Mouse (Mus musculus) MEL (cell line): ENCODE measurements around the gene Trappc12. TPM values are rescaled to one million over a fixed set of nuclear protein-coding genes. Genes with fewer than 3 reads are reported as not detected.

Experiments
- DNase-seq: peaks from one replicate; pipeline ENCODE4 v3.0.0; 2011; ENCODE audit warnings: low read depth, low spot score
- H3K27ac ChIP-seq: 2 replicates; pipeline ENCODE4 v1.5.1; 2012; ENCODE audit warnings: low read depth, mild to moderate bottlenecking, control low read depth, low read length, moderate library complexity; ENCODE audit not compliant: control insufficient read depth
- H3K27me3 ChIP-seq, 2 experiments: fragments of 150-350 bp in 1 of 2; sonication (generic) in 1 of 2; 2 replicates each; pipeline ENCODE4 v1.6.1; 2012; ENCODE audit warnings: low read length in 2 of 2, mild to moderate bottlenecking in 2 of 2, improper control_type of control experiment in 1 of 2, moderate library complexity in 1 of 2; ENCODE audit not compliant: insufficient read depth in 2 of 2, control insufficient read depth in 1 of 2
- H3K36me3 ChIP-seq, 2 experiments: 2 replicates each; pipeline ENCODE4 v1.6.1; 2012 to 2014; ENCODE audit warnings: low read length in 2 of 2, improper control_type of control experiment in 1 of 2, inconsistent platforms in 1 of 2, mild to moderate bottlenecking in 1 of 2; ENCODE audit not compliant: insufficient read depth in 2 of 2, control insufficient read depth in 1 of 2
- H3K4me1 ChIP-seq, 2 experiments: fragments of 150-350 bp in 1 of 2; sonication (generic) in 1 of 2; 2 replicates each; pipeline ENCODE4 v1.6.1; 2012; ENCODE audit warnings: low read length in 2 of 2, improper control_type of control experiment in 1 of 2, mild to moderate bottlenecking in 1 of 2; ENCODE audit not compliant: insufficient read depth in 2 of 2, control insufficient read depth in 1 of 2
- H3K4me3 ChIP-seq, 2 experiments: fragments of 150-350 bp in 1 of 2; sonication (generic) in 1 of 2; 2 replicates each; pipeline ENCODE4 v1.5.1; 2012; ENCODE audit warnings: low read depth in 2 of 2, low read length in 2 of 2, mild to moderate bottlenecking in 2 of 2, moderate library complexity in 2 of 2, control low read depth in 1 of 2, improper control_type of control experiment in 1 of 2; ENCODE audit not compliant: control insufficient read depth in 1 of 2, insufficient read depth in 1 of 2
- H3K79me2 ChIP-seq: 2 replicates; pipeline ENCODE4 v1.6.1; 2012; ENCODE audit warnings: mild to moderate bottlenecking, low read length, moderate library complexity; ENCODE audit not compliant: control insufficient read depth, poor library complexity, insufficient read depth
- H3K9ac ChIP-seq: 2 replicates; pipeline ENCODE4 v1.6.1; 2012; ENCODE audit warnings: low read depth, mild to moderate bottlenecking, control low read depth, low read length, moderate library complexity; ENCODE audit not compliant: control insufficient read depth, poor library complexity, severe bottlenecking
- H3K9me3 ChIP-seq: fragments of 150-350 bp; sonication (generic); replicated peaks from 2 replicates; pipeline ENCODE4 v1.6.1; 2012; ENCODE audit warnings: mild to moderate bottlenecking, low read length, improper control_type of control experiment, moderate library complexity; ENCODE audit not compliant: insufficient read depth
- BHLHE40 ChIP-seq: IDR thresholded peaks from 2 replicates; pipeline ENCODE4 v1.6.1; 2012; ENCODE audit warnings: low read depth, mild to moderate bottlenecking, inconsistent platforms, low read length, improper control_type of control experiment, borderline replicate concordance
- CHD1 ChIP-seq: IDR thresholded peaks from 2 replicates; pipeline ENCODE4 v1.6.1; 2012; ENCODE audit warnings: low read depth, mild to moderate bottlenecking, inconsistent platforms, low read length, improper control_type of control experiment
- CHD2 ChIP-seq: IDR thresholded peaks from 2 replicates; pipeline ENCODE4 v1.6.1; 2011; ENCODE audit warnings: low read length, improper control_type of control experiment
- CTCF ChIP-seq, 3 experiments: IDR thresholded peaks in 2 of 3; conservative IDR thresholded peaks in 1 of 3; 2 replicates each; pipeline ENCODE4 v1.5.1; 2011 to 2012; ENCODE audit warnings: low read length in 3 of 3, low read depth in 2 of 3, mild to moderate bottlenecking in 2 of 3, improper control_type of control experiment in 1 of 3, inconsistent platforms in 1 of 3, mixed read lengths in 1 of 3, moderate library complexity in 1 of 3; ENCODE audit not compliant: control insufficient read depth in 1 of 3, insufficient read depth in 1 of 3, poor library complexity in 1 of 3, severe bottlenecking in 1 of 3
- E2F4 ChIP-seq: IDR thresholded peaks from 2 replicates; pipeline ENCODE4 v1.6.1; 2011; ENCODE audit warnings: low read depth, low read length, improper control_type of control experiment, borderline replicate concordance
- ELF1 ChIP-seq: IDR thresholded peaks from 2 replicates; pipeline ENCODE4 v1.6.1; 2014; ENCODE audit warnings: low read depth, mild to moderate bottlenecking, inconsistent platforms, low read length, improper control_type of control experiment, moderate library complexity
- ETS1 ChIP-seq: IDR thresholded peaks from 2 replicates; pipeline ENCODE4 v1.6.1; 2012; ENCODE audit warnings: low read depth, mild to moderate bottlenecking, inconsistent platforms, low read length, improper control_type of control experiment, moderate library complexity
- GABPA ChIP-seq: IDR thresholded peaks from 2 replicates; pipeline ENCODE4 v1.6.1; 2012; ENCODE audit warnings: low read depth, mild to moderate bottlenecking, inconsistent platforms, low read length, improper control_type of control experiment, moderate library complexity
- GATA1 ChIP-seq: IDR thresholded peaks from 2 replicates; pipeline ENCODE4 v1.6.1; 2011; ENCODE audit warnings: low read depth, low read length, improper control_type of control experiment
- HCFC1 ChIP-seq: IDR thresholded peaks from 2 replicates; pipeline ENCODE4 v1.6.1; 2012; ENCODE audit warnings: low read depth, mild to moderate bottlenecking, inconsistent platforms, low read length, improper control_type of control experiment, moderate library complexity
- JUND ChIP-seq: IDR thresholded peaks from 2 replicates; pipeline ENCODE4 v1.6.1; 2011; ENCODE audit warnings: low read depth, mild to moderate bottlenecking, improper control_type of control experiment, low read length
- KAT2A ChIP-seq: conservative IDR thresholded peaks from 2 replicates; pipeline ENCODE4 v1.6.1; 2012; ENCODE audit warnings: low read depth, low read length, improper control_type of control experiment, inconsistent platforms
- MAFK ChIP-seq: IDR thresholded peaks from 2 replicates; pipeline ENCODE4 v1.6.1; 2011; ENCODE audit warnings: low read depth, mild to moderate bottlenecking, low read length, improper control_type of control experiment, borderline replicate concordance
- MEF2A ChIP-seq: IDR thresholded peaks from 2 replicates; pipeline ENCODE4 v1.6.1; 2014; ENCODE audit warnings: low read depth, mild to moderate bottlenecking, inconsistent platforms, low read length, improper control_type of control experiment; ENCODE audit not compliant: poor library complexity, insufficient replicate concordance, severe bottlenecking; ENCODE audit errors: extremely low read depth
- MYB ChIP-seq: IDR thresholded peaks from 2 replicates; pipeline ENCODE4 v1.6.1; 2011; ENCODE audit warnings: mild to moderate bottlenecking, low read depth, low read length, improper control_type of control experiment
- NELFE ChIP-seq: IDR thresholded peaks from 2 replicates; pipeline ENCODE4 v1.6.1; 2011; ENCODE audit warnings: low read depth, low read length, improper control_type of control experiment
- NRF1 ChIP-seq: IDR thresholded peaks from 2 replicates; pipeline ENCODE4 v1.6.1; 2014; ENCODE audit warnings: low read depth, mild to moderate bottlenecking, inconsistent platforms, low read length, improper control_type of control experiment, moderate library complexity; ENCODE audit not compliant: poor library complexity, insufficient read depth, severe bottlenecking
- POLR2AphosphoS2 ChIP-seq: IDR thresholded peaks from 2 replicates; pipeline ENCODE4 v1.6.1; 2011; ENCODE audit warnings: low read length, improper control_type of control experiment
- POLR2AphosphoS5 ChIP-seq: IDR thresholded peaks from 2 replicates; pipeline ENCODE4 v1.6.1; 2012; ENCODE audit warnings: low read depth, borderline replicate concordance, mild to moderate bottlenecking, inconsistent platforms, low read length, moderate library complexity, mixed read lengths
- RAD21 ChIP-seq: IDR thresholded peaks from 2 replicates; pipeline ENCODE4 v1.6.1; 2011; ENCODE audit warnings: mild to moderate bottlenecking, low read depth, low read length, improper control_type of control experiment
- SMC3 ChIP-seq: IDR thresholded peaks from 2 replicates; pipeline ENCODE4 v1.6.1; 2011; ENCODE audit warnings: low read depth, low read length, improper control_type of control experiment
- TAL1 ChIP-seq: IDR thresholded peaks from 2 replicates; pipeline ENCODE4 v1.6.1; 2012; ENCODE audit warnings: mild to moderate bottlenecking, inconsistent platforms, low read length, moderate library complexity, mixed read lengths
- TBP ChIP-seq: IDR thresholded peaks from 2 replicates; pipeline ENCODE4 v1.8.0; 2011; ENCODE audit warnings: low read depth, low read length, improper control_type of control experiment
- TCF12 ChIP-seq: IDR thresholded peaks from 2 replicates; pipeline ENCODE4 v1.6.1; 2014; ENCODE audit warnings: low read depth, mild to moderate bottlenecking, inconsistent platforms, low read length, improper control_type of control experiment, moderate library complexity
- UBTF ChIP-seq: IDR thresholded peaks from 2 replicates; pipeline ENCODE4 v1.6.1; 2012; ENCODE audit warnings: low read depth, mild to moderate bottlenecking, inconsistent platforms, low read length, improper control_type of control experiment, moderate library complexity, borderline replicate concordance; ENCODE audit not compliant: insufficient read depth
- USF2 ChIP-seq, 2 experiments: IDR thresholded peaks; 2 replicates each; pipeline ENCODE4 v1.6.1; 2011 to 2012; ENCODE audit warnings: improper control_type of control experiment in 2 of 2, low read length in 2 of 2, borderline replicate concordance in 1 of 2, inconsistent platforms in 1 of 2, low read depth in 1 of 2, mild to moderate bottlenecking in 1 of 2; ENCODE audit not compliant: insufficient read depth in 1 of 2
- ZC3H11A ChIP-seq: IDR thresholded peaks from 2 replicates; pipeline ENCODE4 v1.6.1; 2012; ENCODE audit warnings: low read depth, mild to moderate bottlenecking, inconsistent platforms, low read length, improper control_type of control experiment
- ZMIZ1 ChIP-seq: IDR thresholded peaks from 2 replicates; pipeline ENCODE4 v1.6.1; 2012; ENCODE audit warnings: low read depth, mild to moderate bottlenecking, inconsistent platforms, low read length, improper control_type of control experiment, moderate library complexity
- ZNF384 ChIP-seq: IDR thresholded peaks from 2 replicates; pipeline ENCODE4 v1.6.1; 2012; ENCODE audit warnings: low read depth, mild to moderate bottlenecking, inconsistent platforms, low read length, improper control_type of control experiment
- polyA plus RNA-seq, 2 experiments: library from polyadenylated mRNA; stranded (reverse) in 1 of 2; unstranded in 1 of 2; fragments of >175 nt in 1 of 2; fragments of >200 nt in 1 of 2; gene quantifications; 2 replicates each; pipeline versions ENCODE4 v1.2.1 to v1.2.4; 2012; ENCODE audit warnings: low replicate concordance in 2 of 2, low read depth in 1 of 2; ENCODE audit not compliant: insufficient read length in 2 of 2, insufficient read depth in 1 of 2, missing spikeins in 1 of 2
- total RNA-seq: library from RNA; depleted of rRNA; stranded (reverse); fragments of 300-350 nt; gene quantifications from 2 replicates; pipeline ENCODE4 v1.2.3, GENCODE M21; 2012

Trappc12 gene
- total and polyA plus RNA-seq, 3 experiments: 31.1 to 35.1 TPM; not detected in 1

GRCm38 (mm10) chr12:28685771-28686170 lies 64.5 kb downstream of the Trappc12 start:
- TF ChIP-seq POLR2AphosphoS5 (no peak), JUND (no peak), ZC3H11A (no peak), TBP (no peak), CHD2 (no peak), GABPA (no peak), MEF2A (no peak), RAD21 (no peak), CHD1 (no peak), SMC3 (no peak), POLR2AphosphoS2 (no peak), GATA1 (no peak), ZMIZ1 (no peak), MAFK (no peak), NRF1 (no peak), CTCF (IDR thresholded peaks at IDR 0.05 in 2 of 3, conservative IDR thresholded peaks at IDR 0.05 in 1 of 3; ENCODE audit: control insufficient read depth in 1 of 3, insufficient read depth in 1 of 3, low read depth in 2 of 3, low read length in 3 of 3, poor library complexity in 1 of 3, severe bottlenecking in 1 of 3) (no peak), HCFC1 (no peak), KAT2A (no peak), ETS1 (no peak)
- Histone ChIP-seq H3K9ac (no peak overlapping the region), H3K27me3 (no peaks in the 10 kb centered on the region), H3K36me3 (peaks cover 0 to 2% of the 10 kb centered on the region in 2 experiments; a peak in 1 of 4 replicates), H3K79me2 (no peaks in the 10 kb centered on the region), H3K27ac (no peak overlapping the region), H3K9me3 (no peaks in the 10 kb centered on the region), H3K4me3 (no peak overlapping the region), H3K4me1 (no peaks in the 10 kb centered on the region)
- DNase-seq: no peak

GRCm38 (mm10) chr12:28684674-28685073 lies 65.6 kb downstream of the Trappc12 start:
- H3K9ac ChIP-seq: no peak overlapping the region
- no peak for DNase-seq
- H3K79me2 ChIP-seq: no peaks in the 10 kb centered on the region
- H3K4me3 ChIP-seq: no peak overlapping the region
- no peaks in the 10 kb centered on the region for H3K27me3 ChIP-seq
- no peaks in the 10 kb centered on the region for H3K9me3 ChIP-seq
- H3K4me1 ChIP-seq: no peaks in the 10 kb centered on the region
- TF ChIP-seq BHLHE40 (no peak), ZC3H11A (no peak), TAL1 (no peak), E2F4 (no peak), ZNF384 (no peak), JUND (no peak), HCFC1 (no peak), CHD2 (no peak), UBTF (no peak), USF2 (IDR thresholded peaks at IDR 0.05; ENCODE audit: borderline replicate concordance in 1 of 2, insufficient read depth in 1 of 2, low read depth in 1 of 2, low read length in 2 of 2) (no peak), NELFE (no peak), MYB (no peak), SMC3 (no peak), TCF12 (no peak), ELF1 (no peak), POLR2AphosphoS5 (no peak), MEF2A (no peak), CTCF (IDR thresholded peaks at IDR 0.05 in 2 of 3, conservative IDR thresholded peaks at IDR 0.05 in 1 of 3; ENCODE audit: control insufficient read depth in 1 of 3, insufficient read depth in 1 of 3, low read depth in 2 of 3, low read length in 3 of 3, poor library complexity in 1 of 3, severe bottlenecking in 1 of 3) (no peak)
- no peak overlapping the region for H3K27ac ChIP-seq
- no peaks in the 10 kb centered on the region; a peak in 1 of 4 replicates for H3K36me3 ChIP-seq
